Mouse (Mus musculus) lung, embryonic 16.5 days (tissue): ENCODE measurements around the gene Klhdc8b. TPM values are rescaled to one million over a fixed set of nuclear protein-coding genes. Genes with fewer than 3 reads are reported as not detected.

Experiments
- ATAC-seq: fragments of 200-750 bp; cut with Nextera tagmentation; 2 replicates; pipeline ENCODE4 v1.8.0; 2017; ENCODE audit warnings: low read depth, mild to moderate bottlenecking, moderate library complexity
- H3K27ac ChIP-seq: fragments of 300-500 bp; sonication (generic); 2 replicates; pipeline ENCODE4 v1.5.1; 2014; ENCODE audit warnings: mild to moderate bottlenecking, control low read depth, low read length
- H3K27me3 ChIP-seq: fragments of 300-500 bp; sonication (generic); 2 replicates; pipeline ENCODE4 v1.6.1; 2014; ENCODE audit warnings: low read depth, low read length, mixed read lengths; ENCODE audit not compliant: control insufficient read depth, insufficient read depth
- H3K36me3 ChIP-seq: fragments of 300-500 bp; sonication (generic); 2 replicates; pipeline ENCODE4 v1.6.1; 2014; ENCODE audit warnings: low read length; ENCODE audit not compliant: control insufficient read depth, insufficient read depth
- H3K4me1 ChIP-seq: fragments of 300-500 bp; sonication (generic); replicated peaks from 2 replicates; pipeline ENCODE4 v1.6.1; 2014; ENCODE audit warnings: low read length, mixed read lengths; ENCODE audit not compliant: control insufficient read depth, insufficient read depth
- H3K4me2 ChIP-seq: fragments of 300-500 bp; sonication (generic); 2 replicates; pipeline ENCODE4 v1.6.1; 2014; ENCODE audit warnings: low read depth, low read length, control low read depth
- H3K4me3 ChIP-seq: fragments of 300-500 bp; sonication (generic); 2 replicates; pipeline ENCODE4 v1.5.1; 2014; ENCODE audit warnings: mild to moderate bottlenecking, low read length, control low read depth
- H3K9ac ChIP-seq: fragments of 300-500 bp; sonication (generic); 2 replicates; pipeline ENCODE4 v1.6.1; 2014; ENCODE audit warnings: low read length, control low read depth
- H3K9me3 ChIP-seq: fragments of 300-500 bp; sonication (generic); 2 replicates; pipeline ENCODE4 v1.6.1; 2016; ENCODE audit warnings: low read length; ENCODE audit not compliant: control insufficient read depth
- WGBS: fragments of 180-500 bp; shearing (Covaris S2); extraction: QIAGEN DNeasy Blood & Tissue Kit; methylation state at CpG from one replicate; pipeline ENCODE4 v1.1.7; 2014; 5-methylcytosine and 5-hydroxymethylcytosine counted together
- polyA plus RNA-seq: library from polyadenylated mRNA; unstranded; fragments of >200 nt; fragmentation: Nextera tagmentation; extraction: Ambion mirVana; gene quantifications from 2 replicates; pipeline ENCODE4 v1.2.1, GENCODE M21; 2015

Gene Klhdc8b
- polyA plus RNA-seq, 1 experiment from 2014 or later, result 76.6 TPM

GRCm38 (mm10) chr9:108484021-108484420 lies 22.6 kb upstream of the Klhdc8b start:
- H3K4me1 ChIP-seq, result peaks cover 16% of the 10 kb centered on the region
- H3K4me3 ChIP-seq, result no peak overlapping the region
- no peaks in the 10 kb centered on the region for H3K27me3 ChIP-seq
- no peak overlapping the region for H3K4me2 ChIP-seq
- WGBS, result 92% methylated on average over 15 of the region's 15 CpGs
- no peak for ATAC-seq
- H3K9ac ChIP-seq, result no peak overlapping the region
- H3K27ac ChIP-seq, result no peak overlapping the region
- no peaks in the 10 kb centered on the region for H3K9me3 ChIP-seq
- peaks cover 67% of the 10 kb centered on the region for H3K36me3 ChIP-seq

- WGBS, result 92% methylated on average over 18 of the region's 18 CpGs
- Histone ChIP-seq H3K9me3 (no peaks in the 10 kb centered on the region), H3K27ac (no peak overlapping the region), H3K36me3 (peaks cover 59% of the 10 kb centered on the region), H3K4me2 (no peak overlapping the region), H3K4me1 (peaks cover 18% of the 10 kb centered on the region), H3K9ac (no peak overlapping the region), H3K27me3 (no peaks in the 10 kb centered on the region), H3K4me3 (no peak overlapping the region)
- no peak for ATAC-seq
Observed at GRCm38 (mm10) chr9:108483051-108483790, 21.8 kb upstream of the Klhdc8b start.

- Histone ChIP-seq H3K27ac (no peak overlapping the region), H3K4me3 (no peak overlapping the region), H3K27me3 (no peaks in the 10 kb centered on the region), H3K36me3 (peaks cover 45% of the 10 kb centered on the region), H3K9me3 (no peaks in the 10 kb centered on the region), H3K9ac (no peak overlapping the region), H3K4me2 (no peak overlapping the region), H3K4me1 (peaks cover 18% of the 10 kb centered on the region)
- 86% methylated on average over 19 of the region's 19 CpGs for WGBS
- no peak for ATAC-seq
Observed at GRCm38 (mm10) chr9:108481520-108482210, 20.3 kb upstream of the Klhdc8b start.

- H3K27me3 ChIP-seq, result no peaks in the 10 kb centered on the region
- H3K27ac ChIP-seq, result no peak overlapping the region
- no peaks in the 10 kb centered on the region for H3K9me3 ChIP-seq
- peak overlapping the region; percentile 73 for H3K4me3 ChIP-seq
- H3K4me1 ChIP-seq, result peaks cover 18% of the 10 kb centered on the region
- WGBS, result 87% methylated on average over 28 of the region's 28 CpGs
- no peak for ATAC-seq
- H3K36me3 ChIP-seq, result peaks cover 38% of the 10 kb centered on the region
- H3K4me2 ChIP-seq, result peak overlapping the region; percentile 91
- H3K9ac ChIP-seq, result peak overlapping the region; percentile 85
Observed at GRCm38 (mm10) chr9:108480813-108481519, 19.6 kb upstream of the Klhdc8b start.

- 3% methylated on average over 10 of the region's 10 CpGs for WGBS
- Histone ChIP-seq H3K9ac (peak within 1 kb of the TSS; percentile 85), H3K4me2 (peak within 1 kb of the TSS; percentile 91), H3K36me3 (peaks cover 29% of the 10 kb centered on the region), H3K4me3 (peak within 1 kb of the TSS; percentile 73), H3K9me3 (no peaks in the 10 kb centered on the region), H3K27ac (peak within 1 kb of the TSS; percentile 94), H3K27me3 (no peaks in the 10 kb centered on the region), H3K4me1 (peaks cover 18% of the 10 kb centered on the region)
- ATAC-seq, result peak; percentile 75
Observed at GRCm38 (mm10) chr9:108479721-108480351, 18.5 kb upstream of the Klhdc8b start, which contains the start of gene Lamb2. TSS of gene Lamb2 (plus strand) at chr9:108479736.

GRCm38 (mm10) chr9:108479241-108479640 lies 17.9 kb upstream of the Klhdc8b start:
- peak overlapping the region; percentile 94 for H3K27ac ChIP-seq
- peak overlapping the region; percentile 73 for H3K4me3 ChIP-seq
- peak overlapping the region; percentile 48; the same call in 1 of the 2 replicates for H3K9ac ChIP-seq

GRCm38 (mm10) chr9:108478638-108479156 lies 17.3 kb upstream of the Klhdc8b start:
- peaks cover 18% of the 10 kb centered on the region for H3K4me1 ChIP-seq
- peak overlapping the region; percentile 48 for H3K4me3 ChIP-seq
- ATAC-seq, result peak; percentile 91
- H3K9me3 ChIP-seq, result no peaks in the 10 kb centered on the region
- under 1% methylated on average over 20 of the region's 20 CpGs for WGBS
- peaks cover 22% of the 10 kb centered on the region for H3K36me3 ChIP-seq
- H3K27me3 ChIP-seq, result no peaks in the 10 kb centered on the region
- H3K4me2 ChIP-seq, result peak overlapping the region; percentile 67
- H3K9ac ChIP-seq, result peak overlapping the region; percentile 68
- H3K27ac ChIP-seq, result peak overlapping the region; percentile 94

More at GRCm38 (mm10) chr9:108479241-108479640, 17.9 kb upstream of the Klhdc8b start:
- peak overlapping the region; percentile 67 for H3K4me2 ChIP-seq
- WGBS, result 31% methylated on average over 11 of the region's 11 CpGs
- H3K4me1 ChIP-seq, result peaks cover 18% of the 10 kb centered on the region
- H3K27me3 ChIP-seq, result no peaks in the 10 kb centered on the region
- H3K9me3 ChIP-seq, result no peaks in the 10 kb centered on the region
- peaks cover 26% of the 10 kb centered on the region for H3K36me3 ChIP-seq
- ATAC-seq, result peak; percentile 3; the same call in 1 of the 2 replicates

GRCm38 (mm10) chr9:108474528-108474927 lies 13.1 kb upstream of the Klhdc8b start:
- Histone ChIP-seq H3K9me3 (no peaks in the 10 kb centered on the region), H3K4me3 (no peak overlapping the region), H3K4me2 (no peak overlapping the region), H3K27me3 (no peaks in the 10 kb centered on the region), H3K36me3 (no peaks in the 10 kb centered on the region), H3K9ac (no peak overlapping the region), H3K4me1 (peaks cover 11% of the 10 kb centered on the region), H3K27ac (no peak overlapping the region)
- 91% methylated on average over 1 of the region's 1 CpGs for WGBS
- no peak for ATAC-seq
